Mouse (Mus musculus): ENCODE measurements around the gene Fbxo11. TPM values are rescaled to one million over a fixed set of nuclear protein-coding genes. Genes with fewer than 3 reads are reported as not detected.
"Not testable (repeated sequence)": the region's sequence is repeated elsewhere in the genome, so short reads cannot be mapped to it uniquely, and the experiment has no call there.

Fbxo11 gene
- polyA plus RNA-seq, 1 experiment from 2014 or later = 33.0 TPM

DNA sequence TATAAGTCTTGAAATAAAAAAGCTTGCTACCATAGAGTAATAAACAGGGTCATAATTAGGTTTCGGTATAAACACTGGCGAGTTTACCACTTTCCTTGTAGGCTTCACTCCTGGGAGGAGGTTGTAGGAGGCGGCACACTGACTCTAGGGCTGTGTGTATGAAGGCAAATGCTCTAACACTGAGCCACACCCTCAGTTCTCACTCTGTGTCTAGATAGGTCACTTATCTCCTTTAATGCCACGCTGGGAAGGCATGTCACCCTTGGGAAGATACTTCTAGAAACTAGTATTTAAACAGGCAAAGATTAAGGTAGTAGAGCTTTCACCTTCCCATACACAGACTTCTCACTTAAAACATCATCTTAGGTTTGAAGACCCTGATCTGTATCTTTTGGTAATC lies 30.7 kb downstream of the Fbxo11 start:
- WGBS = 93% methylated on average over 4 of the region's 4 CpGs
- no peak overlapping the region for H3K4me2 ChIP-seq
- ATAC-seq (ENCODE audit: low FRiP score, low read depth) = no peak
- H3K27me3 ChIP-seq = no peaks in the 10 kb centered on the region
- H3K36me3 ChIP-seq = no peaks in the 10 kb centered on the region
- no peak overlapping the region for H3K27ac ChIP-seq (replicated peaks)
- no peaks in the 10 kb centered on the region for H3K9me3 ChIP-seq
- no peak overlapping the region for H3K9ac ChIP-seq
- peaks cover 15% of the 10 kb centered on the region; the same call in 1 of the 2 replicates for H3K4me1 ChIP-seq (replicated peaks)
- H3K4me3 ChIP-seq = no peak overlapping the region

DNA sequence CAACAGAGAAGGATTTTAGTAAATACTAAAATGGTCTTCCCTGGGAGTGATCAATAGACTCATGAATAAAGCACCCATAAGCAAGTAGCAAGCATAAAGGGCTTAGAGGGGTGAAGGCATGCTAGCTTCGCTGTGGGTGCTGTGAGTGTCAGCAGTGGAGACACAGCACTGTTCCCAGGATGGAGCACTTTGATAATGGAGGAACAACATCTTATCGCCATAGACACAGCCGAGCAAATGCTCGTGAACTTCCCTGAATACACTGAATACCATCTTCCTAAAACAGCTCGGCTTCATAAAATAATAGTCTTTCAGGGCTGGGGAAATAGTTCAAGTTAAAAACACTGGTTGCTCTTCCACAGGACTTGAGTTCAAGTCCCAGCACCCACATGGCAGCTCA lies 33.3 kb downstream of the Fbxo11 start:
- H3K4me3 ChIP-seq = no peak overlapping the region
- no peak overlapping the region for H3K27ac ChIP-seq (replicated peaks)
- H3K9ac ChIP-seq = no peak overlapping the region
- WGBS = 89% methylated on average over 5 of the region's 5 CpGs
- no peaks in the 10 kb centered on the region for H3K9me3 ChIP-seq
- H3K36me3 ChIP-seq = no peaks in the 10 kb centered on the region
- H3K4me1 ChIP-seq (replicated peaks) = peaks cover 15% of the 10 kb centered on the region; the same call in 1 of the 2 replicates
- H3K27me3 ChIP-seq = no peaks in the 10 kb centered on the region
- no peak overlapping the region for H3K4me2 ChIP-seq
- ATAC-seq (ENCODE audit: low FRiP score, low read depth) = no peak

DNA sequence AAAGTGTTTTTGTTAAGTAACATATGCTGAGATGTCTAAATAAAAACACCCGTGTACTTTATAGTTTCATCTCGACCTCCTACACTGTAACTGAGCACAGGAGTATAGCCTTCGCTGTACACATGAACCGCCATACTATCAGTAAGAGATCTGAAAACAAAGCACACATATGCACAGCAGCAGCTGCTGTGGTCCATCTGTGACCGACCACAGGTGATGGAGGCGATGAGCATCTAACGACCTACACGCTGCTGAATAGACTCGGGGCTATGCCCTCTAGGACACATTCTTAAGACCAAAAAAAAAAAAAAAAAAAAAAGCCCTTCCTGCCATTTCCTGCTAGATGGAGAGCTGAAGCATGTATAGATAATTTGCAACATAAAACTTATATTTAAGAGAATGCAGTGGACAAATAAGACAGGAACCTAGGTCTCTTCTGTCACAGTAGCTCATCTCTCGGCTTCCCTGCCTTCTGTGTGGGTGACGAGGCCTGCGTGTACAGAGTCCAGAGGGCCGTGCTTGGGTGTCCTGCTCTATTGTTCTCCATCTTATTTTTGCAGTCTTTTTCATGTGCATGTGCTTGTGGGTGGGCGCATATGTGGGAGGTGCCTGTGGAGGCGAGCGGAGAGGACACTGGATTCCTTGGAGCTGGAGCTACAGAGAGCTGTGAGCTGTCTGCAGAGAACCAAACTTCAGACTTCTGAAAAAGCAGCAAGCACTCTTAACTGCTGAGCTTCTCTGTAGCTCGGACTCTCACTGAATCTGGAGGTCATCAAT lies 35.7 kb downstream of the Fbxo11 start:
- Histone ChIP-seq H3K9me3 (no peaks in the 10 kb centered on the region), H3K4me3 (no peak overlapping the region), H3K9ac (no peak overlapping the region), H3K27me3 (no peaks in the 10 kb centered on the region), H3K4me1 (replicated peaks) (peaks cover 29% of the 10 kb centered on the region), H3K4me2 (no peak overlapping the region), H3K27ac (replicated peaks) (no peak overlapping the region), H3K36me3 (no peaks in the 10 kb centered on the region)
- peak; percentile 27; the same call in 1 of the 2 replicates for ATAC-seq (ENCODE audit: low FRiP score, low read depth)
- WGBS = 73% methylated on average over 17 of the region's 17 CpGs

DNA sequence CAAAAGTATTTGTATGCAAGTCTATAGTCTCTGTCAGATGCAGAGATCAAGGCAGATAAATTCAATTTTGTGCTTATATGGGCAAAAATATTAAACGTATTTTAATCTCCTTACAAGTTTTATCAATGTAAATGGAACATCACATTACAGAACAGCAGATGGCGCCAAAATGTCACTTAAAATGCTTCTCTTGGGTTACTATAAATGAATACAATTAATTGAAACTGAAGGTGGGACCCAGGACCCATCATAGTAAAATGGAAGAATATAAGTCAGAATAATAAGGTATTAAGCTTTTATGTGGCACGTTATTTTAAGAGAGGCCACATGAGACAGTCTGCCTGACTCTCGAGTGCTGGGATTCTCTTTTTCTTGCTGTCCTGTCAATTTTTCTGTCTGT lies 39.9 kb downstream of the Fbxo11 start:
- WGBS = 31% methylated on average over 4 of the region's 4 CpGs
- no peak for ATAC-seq (ENCODE audit: low FRiP score, low read depth)
- no peak overlapping the region for H3K4me2 ChIP-seq
- H3K4me3 ChIP-seq = no peak overlapping the region
- peaks cover 24% of the 10 kb centered on the region; the same call in 1 of the 2 replicates for H3K4me1 ChIP-seq (replicated peaks)
- no peaks in the 10 kb centered on the region for H3K27me3 ChIP-seq
- no peaks in the 10 kb centered on the region for H3K36me3 ChIP-seq
- no peak overlapping the region for H3K9ac ChIP-seq
- no peak overlapping the region for H3K27ac ChIP-seq (replicated peaks)
- no peaks in the 10 kb centered on the region for H3K9me3 ChIP-seq

DNA sequence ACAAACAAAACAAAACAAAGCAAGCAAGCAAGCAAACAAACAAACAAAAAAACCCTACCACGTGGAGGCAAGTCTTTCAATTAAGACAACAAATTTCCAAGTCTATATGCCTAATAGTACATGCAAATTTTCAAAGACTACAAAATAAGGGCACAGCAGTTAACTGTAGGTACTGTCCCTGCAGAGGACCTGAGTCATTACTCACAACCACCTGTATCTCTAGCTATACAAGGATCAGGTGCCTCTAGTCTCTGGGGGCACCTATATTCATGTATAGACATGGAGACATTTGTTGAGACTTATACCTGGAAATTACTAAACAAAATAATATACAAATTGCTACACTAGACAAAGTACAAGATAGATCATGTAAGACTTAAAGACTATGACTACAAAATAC lies 41.2 kb downstream of the Fbxo11 start:
- Histone ChIP-seq H3K4me1 (replicated peaks) (peaks cover 27% of the 10 kb centered on the region), H3K9ac (no peak overlapping the region), H3K27ac (replicated peaks) (no peak overlapping the region), H3K9me3 (no peaks in the 10 kb centered on the region), H3K4me3 (no peak overlapping the region), H3K27me3 (no peaks in the 10 kb centered on the region), H3K4me2 (no peak overlapping the region), H3K36me3 (no peaks in the 10 kb centered on the region)
- no peak for ATAC-seq (ENCODE audit: low FRiP score, low read depth)
- 83% methylated on average over 1 of the region's 1 CpGs for WGBS

DNA sequence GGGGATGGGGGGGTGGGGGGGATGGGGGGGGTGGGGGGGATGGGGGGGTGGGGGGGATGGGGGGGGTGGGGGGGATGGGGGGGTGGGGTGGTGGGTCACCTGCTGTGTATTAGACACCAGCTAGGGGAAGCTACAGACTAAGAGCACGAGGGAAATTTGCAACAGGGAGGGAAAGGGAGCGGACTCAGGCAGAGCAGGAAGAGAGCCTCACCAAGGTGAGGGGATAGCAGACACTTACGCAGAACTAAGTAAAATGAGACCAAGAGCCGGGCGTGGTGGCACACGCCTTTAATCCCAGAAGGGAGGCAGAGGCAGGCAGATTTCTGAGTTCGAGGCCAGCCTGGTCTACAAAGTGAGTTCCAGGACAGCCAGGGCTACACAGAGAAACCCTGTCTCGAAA lies 49.1 kb downstream of the Fbxo11 start:
- 90% methylated on average over 8 of the region's 8 CpGs for WGBS
- H3K4me2 ChIP-seq; H3K27me3 ChIP-seq; H3K9ac ChIP-seq; H3K4me3 ChIP-seq; H3K9me3 ChIP-seq; ATAC-seq (ENCODE audit: low FRiP score, low read depth); H3K27ac ChIP-seq (replicated peaks): not testable (repeated sequence)
- Histone ChIP-seq H3K36me3 (peaks cover 35% of the 10 kb centered on the region), H3K4me1 (replicated peaks) (peaks cover 20% of the 10 kb centered on the region)

DNA sequence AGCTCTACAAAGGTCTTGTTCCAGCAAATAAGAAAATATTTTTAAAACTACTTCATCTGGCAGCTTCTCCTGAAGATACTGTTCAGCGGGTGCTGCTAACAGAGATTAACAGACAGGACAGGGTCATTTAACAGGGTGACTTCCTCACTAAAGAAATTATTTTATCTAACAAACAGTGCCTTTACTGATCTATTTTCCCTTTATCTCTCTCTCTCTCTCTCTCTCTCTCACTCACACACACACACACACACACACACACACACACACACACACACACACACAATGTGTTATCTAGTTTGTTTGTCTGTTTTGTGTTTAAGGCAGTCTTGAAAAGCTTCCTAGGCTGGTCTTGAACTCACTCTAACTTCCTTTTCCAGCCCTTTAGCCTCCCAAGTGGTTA lies 50.6 kb downstream of the Fbxo11 start:
- no peak for ATAC-seq (ENCODE audit: low FRiP score, low read depth)
- H3K9me3 ChIP-seq = no peaks in the 10 kb centered on the region
- no peak overlapping the region for H3K27ac ChIP-seq (replicated peaks)
- H3K4me2 ChIP-seq = no peak overlapping the region
- WGBS = 70% methylated on average over 1 of the region's 1 CpGs
- H3K36me3 ChIP-seq = peaks cover 43% of the 10 kb centered on the region
- H3K4me1 ChIP-seq (replicated peaks) = peaks cover 16% of the 10 kb centered on the region
- H3K4me3 ChIP-seq = no peak overlapping the region
- H3K9ac ChIP-seq = no peak overlapping the region
- no peaks in the 10 kb centered on the region for H3K27me3 ChIP-seq

DNA sequence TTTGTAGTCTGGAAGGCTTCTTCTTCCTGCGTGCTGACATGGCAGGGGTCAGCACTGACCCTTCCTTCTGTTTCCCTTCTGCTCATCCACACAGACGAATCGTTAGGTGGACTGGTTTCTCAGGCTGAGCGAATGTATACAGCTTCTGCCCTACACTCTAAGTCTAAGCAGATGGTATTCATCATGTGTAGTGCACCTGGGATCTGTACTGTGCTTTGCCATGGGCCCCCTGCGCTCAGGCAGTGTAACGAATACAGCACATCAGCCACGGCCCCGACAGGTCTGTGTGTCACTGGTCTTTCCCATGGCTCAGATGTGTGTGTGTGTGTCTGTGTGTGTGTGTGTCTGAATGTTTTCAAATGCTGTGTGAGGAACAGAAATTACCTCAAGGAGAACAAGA lies 58.1 kb downstream of the Fbxo11 start:
- H3K4me1 ChIP-seq (replicated peaks) = no peaks in the 10 kb centered on the region
- no peak for ATAC-seq (ENCODE audit: low FRiP score, low read depth)
- H3K9me3 ChIP-seq = no peaks in the 10 kb centered on the region
- H3K27me3 ChIP-seq = no peaks in the 10 kb centered on the region
- no peak overlapping the region for H3K27ac ChIP-seq (replicated peaks)
- WGBS = 80% methylated on average over 8 of the region's 8 CpGs
- no peak overlapping the region for H3K4me3 ChIP-seq
- H3K36me3 ChIP-seq = peaks cover 60% of the 10 kb centered on the region
- H3K4me2 ChIP-seq = no peak overlapping the region
- no peak overlapping the region for H3K9ac ChIP-seq

DNA sequence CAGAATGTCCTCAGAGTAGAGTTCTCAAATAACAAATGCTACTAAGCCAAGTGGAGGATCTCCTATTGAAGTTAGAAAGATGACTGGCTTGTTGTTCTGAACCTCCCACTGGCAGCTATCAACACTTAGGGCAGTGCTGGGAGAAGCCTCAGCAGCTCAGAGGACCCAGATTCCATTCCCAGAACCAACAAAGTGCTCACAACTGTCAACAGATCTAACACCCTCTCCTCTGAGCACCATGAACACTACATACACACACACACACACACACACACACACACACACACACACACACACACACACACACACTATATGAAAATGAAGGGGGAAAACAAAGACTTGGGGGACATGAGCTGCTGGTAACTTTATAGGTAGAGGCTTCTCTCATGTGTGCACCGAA lies 60.2 kb downstream of the Fbxo11 start:
- Histone ChIP-seq H3K9me3 (no peaks in the 10 kb centered on the region), H3K4me2 (no peak overlapping the region), H3K4me1 (replicated peaks) (no peaks in the 10 kb centered on the region), H3K9ac (no peak overlapping the region), H3K4me3 (no peak overlapping the region), H3K27ac (replicated peaks) (no peak overlapping the region), H3K36me3 (peaks cover 62% of the 10 kb centered on the region), H3K27me3 (no peaks in the 10 kb centered on the region)
- no peak for ATAC-seq (ENCODE audit: low FRiP score, low read depth)
- WGBS = 96% methylated on average over 1 of the region's 1 CpGs

DNA sequence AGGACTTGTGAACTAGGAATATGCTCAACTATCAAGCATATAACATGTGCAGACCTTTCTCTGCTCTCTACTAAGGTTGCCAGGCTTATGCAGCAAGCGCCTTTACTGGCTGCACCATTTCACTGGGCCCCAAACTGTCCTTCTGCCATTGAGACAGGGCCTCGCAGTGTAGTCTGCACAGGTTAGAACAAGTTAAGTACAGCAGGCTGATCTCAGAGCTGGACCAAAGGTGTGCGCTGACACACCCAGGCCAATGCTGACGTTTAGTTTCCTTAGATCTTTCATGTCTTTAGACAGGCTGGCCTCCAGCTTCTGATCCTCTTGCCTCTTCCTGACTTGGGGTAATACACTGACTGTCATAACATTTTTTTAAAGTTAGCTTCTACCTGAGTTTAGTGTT lies 67.3 kb downstream of the Fbxo11 start:
- Histone ChIP-seq H3K27me3 (no peaks in the 10 kb centered on the region), H3K9me3 (no peaks in the 10 kb centered on the region), H3K36me3 (peaks cover 79% of the 10 kb centered on the region)

DNA sequence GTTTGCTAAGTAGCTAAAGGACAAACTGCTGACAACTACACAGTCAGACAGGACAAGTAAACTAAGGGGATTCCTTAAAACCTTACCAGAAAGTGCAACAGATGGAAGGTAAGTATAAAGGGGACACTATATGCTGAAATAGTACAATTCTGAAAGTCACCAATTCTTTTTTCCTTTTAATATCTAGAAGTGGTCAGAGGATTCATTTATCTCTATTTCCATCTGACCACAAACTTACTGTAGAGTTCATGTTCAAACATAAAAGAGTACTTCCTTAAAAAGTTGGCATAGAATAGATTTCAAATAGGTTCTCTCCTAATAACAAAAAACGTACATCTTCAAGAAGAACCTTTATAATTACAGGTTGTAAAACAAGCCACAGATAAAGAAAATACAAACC lies 71.8 kb downstream of the Fbxo11 start:
- H3K36me3 ChIP-seq = peaks cover 80% of the 10 kb centered on the region
- no peak overlapping the region for H3K27ac ChIP-seq (replicated peaks)

More for the DNA sequence above, 67.3 kb downstream of the Fbxo11 start:
- Histone ChIP-seq H3K4me3 (no peak overlapping the region), H3K4me1 (replicated peaks) (no peaks in the 10 kb centered on the region), H3K9ac (no peak overlapping the region), H3K4me2 (no peak overlapping the region), H3K27ac (replicated peaks) (no peak overlapping the region)
- ATAC-seq (ENCODE audit: low FRiP score, low read depth) = no peak
- WGBS = 91% methylated on average over 4 of the region's 4 CpGs

DNA sequence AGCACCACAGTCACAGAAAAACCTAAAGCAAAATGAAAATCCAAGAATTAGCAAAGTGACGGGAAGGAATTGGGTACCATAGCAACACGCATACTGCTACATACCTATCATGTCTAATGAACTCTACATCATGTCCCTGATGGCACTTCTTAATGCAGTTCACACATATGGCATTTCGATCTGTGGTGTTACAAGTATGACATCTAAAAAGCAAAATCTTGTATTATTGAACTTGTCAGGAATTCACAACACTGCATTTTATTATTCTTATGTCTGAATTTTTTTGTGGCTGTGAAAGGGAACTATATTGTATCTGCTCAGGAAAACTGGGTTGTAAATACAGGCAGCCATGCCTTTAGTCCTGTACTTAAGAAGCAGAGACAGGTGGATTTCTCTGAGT lies 72.9 kb downstream of the Fbxo11 start:
- H3K4me1 ChIP-seq (replicated peaks) = no peaks in the 10 kb centered on the region
- H3K9me3 ChIP-seq = no peaks in the 10 kb centered on the region
- H3K36me3 ChIP-seq = peaks cover 80% of the 10 kb centered on the region
- no peak overlapping the region for H3K9ac ChIP-seq
- no peak overlapping the region for H3K27ac ChIP-seq (replicated peaks)
- ATAC-seq (ENCODE audit: low FRiP score, low read depth) = no peak
- WGBS = 83% methylated on average over 3 of the region's 3 CpGs
- H3K27me3 ChIP-seq = no peaks in the 10 kb centered on the region
- H3K4me3 ChIP-seq = no peak overlapping the region
- no peak overlapping the region for H3K4me2 ChIP-seq

More for the DNA sequence above, 71.8 kb downstream of the Fbxo11 start:
- Histone ChIP-seq H3K4me2 (no peak overlapping the region), H3K9ac (no peak overlapping the region), H3K27me3 (no peaks in the 10 kb centered on the region), H3K4me1 (replicated peaks) (no peaks in the 10 kb centered on the region), H3K4me3 (no peak overlapping the region), H3K9me3 (no peaks in the 10 kb centered on the region)
- ATAC-seq (ENCODE audit: low FRiP score, low read depth) = no peak
- WGBS = 86% methylated on average over 1 of the region's 1 CpGs

DNA sequence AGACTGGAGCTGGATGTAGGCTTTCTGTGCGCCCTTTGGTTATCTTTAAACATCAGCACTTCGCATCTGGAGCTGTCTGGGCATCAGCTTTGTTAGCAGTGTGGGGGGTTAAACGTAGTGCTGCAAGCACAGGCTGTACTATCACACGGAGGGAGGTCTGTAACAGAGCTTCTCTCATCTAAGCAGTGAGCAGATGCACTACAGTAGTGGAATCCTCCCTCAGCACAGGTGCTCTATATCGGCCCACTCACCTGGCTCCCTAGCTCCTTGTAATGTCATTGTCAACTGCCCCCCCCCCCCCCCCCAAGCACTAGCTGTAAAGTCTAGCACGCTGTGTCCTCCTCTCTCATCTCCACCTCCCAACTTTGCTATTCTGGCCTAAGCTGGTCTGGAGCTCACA lies 77.6 kb downstream of the Fbxo11 start:
- H3K27ac ChIP-seq (replicated peaks) = no peak overlapping the region
- no peak overlapping the region for H3K4me2 ChIP-seq
- H3K36me3 ChIP-seq = peaks cover 80% of the 10 kb centered on the region
- H3K4me3 ChIP-seq = no peak overlapping the region
- WGBS = 66% methylated on average over 6 of the region's 6 CpGs
- H3K9ac ChIP-seq = no peak overlapping the region
- H3K27me3 ChIP-seq = no peaks in the 10 kb centered on the region
- 0 out of 2 replicates have a peak, but pooled peaks have one; percentile 47 for ATAC-seq (ENCODE audit: low FRiP score, low read depth)
- no peaks in the 10 kb centered on the region for H3K9me3 ChIP-seq
- H3K4me1 ChIP-seq (replicated peaks) = no peaks in the 10 kb centered on the region
